Comparison of ENCODE assay signal across 13 mouse cellular contexts in genomic region chr7:64725967-64726695, GRCm38 (mm10).
DNase-seq lines count a peak whose midpoint lies in the region; ATAC-seq lines count a peak whose summit lies in the region.
"Had no signal": no experiment of that assay in that cellular context is flagged by ENCODE, and none has a peak within 500 bp of the region (broad histone marks: within the 10 kb centered on the region; RNA-seq: fewer than 3 reads in every experiment).

No protein-coding gene starts in this region.

- H3K4me2 ChIP-seq in hindbrain, embryonic 12.5 days (replicated peaks), result no peak overlapping the region
- no peak overlapping the region for H3K4me2 ChIP-seq in neural tube, embryonic 13.5 days
- no peak overlapping the region for H3K4me2 ChIP-seq in neural tube, embryonic 15.5 days
- H3K4me2 ChIP-seq: limb, embryonic 13.5 days had no signal

- 77% methylated on average over 6 of the region's 6 CpGs for WGBS in hindbrain, embryonic 12.5 days
- WGBS in hindbrain, embryonic 10.5 days, result 85% methylated on average over 6 of the region's 6 CpGs
- 65% methylated on average over 6 of the region's 6 CpGs for WGBS in neural tube, embryonic 13.5 days
- 47% methylated on average over 6 of the region's 6 CpGs for WGBS in neural tube, embryonic 15.5 days

- no peak overlapping the region for H3K9ac ChIP-seq in hindbrain, embryonic 12.5 days
- no peak overlapping the region for H3K9ac ChIP-seq in neural tube, embryonic 13.5 days
- no peak overlapping the region for H3K9ac ChIP-seq in neural tube, embryonic 15.5 days (replicated peaks)
- H3K9ac ChIP-seq: limb, embryonic 13.5 days had no signal

- H3K36me3 ChIP-seq in hindbrain, embryonic 12.5 days, result no peaks in the 10 kb centered on the region
- no peaks in the 10 kb centered on the region for H3K36me3 ChIP-seq in hindbrain, embryonic 10.5 days
- no peaks in the 10 kb centered on the region for H3K36me3 ChIP-seq in neural tube, embryonic 13.5 days
- no peaks in the 10 kb centered on the region for H3K36me3 ChIP-seq in neural tube, embryonic 15.5 days
- H3K36me3 ChIP-seq: limb, embryonic 13.5 days had no signal

- no peak for ATAC-seq in hindbrain, embryonic 12.5 days (ENCODE audit: low FRiP score)
- no peak for ATAC-seq in neural tube, embryonic 13.5 days (ENCODE audit: low read depth)
- ATAC-seq in neural tube, embryonic 15.5 days (ENCODE audit: low FRiP score), result peak; percentile 37; the same call in 1 of the 2 replicates

- H3K27ac ChIP-seq in hindbrain, embryonic 12.5 days, result 0 out of 2 replicates have a peak overlapping the region, but pooled peaks have one; percentile 3
- H3K27ac ChIP-seq in hindbrain, embryonic 10.5 days, result no peak overlapping the region
- H3K27ac ChIP-seq in neural tube, embryonic 13.5 days (replicated peaks), result peak overlapping the region; percentile 68
- peak overlapping the region; percentile 56 for H3K27ac ChIP-seq in neural tube, embryonic 15.5 days (replicated peaks)
- H3K27ac ChIP-seq: limb, embryonic 13.5 days had no signal

- no peaks in the 10 kb centered on the region for H3K9me3 ChIP-seq in hindbrain, embryonic 12.5 days (replicated peaks)
- no peaks in the 10 kb centered on the region for H3K9me3 ChIP-seq in hindbrain, embryonic 10.5 days
- no peaks in the 10 kb centered on the region for H3K9me3 ChIP-seq in neural tube, embryonic 13.5 days
- H3K9me3 ChIP-seq in neural tube, embryonic 15.5 days (replicated peaks), result no peaks in the 10 kb centered on the region
- H3K9me3 ChIP-seq: limb, embryonic 13.5 days had no signal

- H3K4me1 ChIP-seq in hindbrain, embryonic 12.5 days, result no peaks in the 10 kb centered on the region
- H3K4me1 ChIP-seq in hindbrain, embryonic 10.5 days (replicated peaks), result 0 out of 2 replicates have a peak, but pooled peaks cover 7% of the 10 kb centered on the region
- peaks cover 36% of the 10 kb centered on the region for H3K4me1 ChIP-seq in neural tube, embryonic 13.5 days (replicated peaks)
- H3K4me1 ChIP-seq in neural tube, embryonic 15.5 days, result peaks cover 34% of the 10 kb centered on the region
- H3K4me1 ChIP-seq: limb, embryonic 13.5 days had no signal

- H3K27me3 ChIP-seq in hindbrain, embryonic 12.5 days, result no peaks in the 10 kb centered on the region
- H3K27me3 ChIP-seq in hindbrain, embryonic 10.5 days (ENCODE audit: insufficient read depth, poor library complexity, severe bottlenecking), result no peaks in the 10 kb centered on the region
- no peaks in the 10 kb centered on the region for H3K27me3 ChIP-seq in neural tube, embryonic 13.5 days
- H3K27me3 ChIP-seq in neural tube, embryonic 15.5 days (replicated peaks), result no peaks in the 10 kb centered on the region
- H3K27me3 ChIP-seq: limb, embryonic 13.5 days had no signal

- no peak overlapping the region for H3K4me3 ChIP-seq in hindbrain, embryonic 12.5 days
- H3K4me3 ChIP-seq in hindbrain, embryonic 10.5 days, result no peak overlapping the region
- no peak overlapping the region for H3K4me3 ChIP-seq in neural tube, embryonic 13.5 days
- no peak overlapping the region for H3K4me3 ChIP-seq in neural tube, embryonic 15.5 days (replicated peaks)
- H3K4me3 ChIP-seq: erythroblast, embryonic 14.5 days; limb, embryonic 13.5 days had no signal

- peak; percentile 10 for DNase-seq in adrenal gland, adult 2 months
- DNase-seq in adrenal gland, adult 8-10 months, result no peak
- DNase-seq in hindbrain, embryonic 10.5 days (ENCODE audit: low spot score), result no peak
- no peak for DNase-seq in neural tube, embryonic 10.5 days (ENCODE audit: extremely low spot score, low spot score)
- DNase-seq in heart, postnatal 4 days, result no peak
- DNase-seq: heart, adult 18-20 months; kidney, adult 18-20 months; lung, adult 2 months had no signal
